Mouse (Mus musculus): ENCODE measurements around the gene Spdef. TPM values are rescaled to one million over a fixed set of nuclear protein-coding genes. Genes with fewer than 3 reads are reported as not detected.

Gene Spdef
- polyA plus RNA-seq, 1 experiment from 2014 or later = 0.13 TPM

- Histone ChIP-seq H3K36me3 (no peaks in the 10 kb centered on the region), H3K4me3 (no peak overlapping the region), H3K4me1 (replicated peaks) (peaks cover 21% of the 10 kb centered on the region), H3K27me3 (ENCODE audit: insufficient read depth, poor library complexity, severe bottlenecking) (peaks cover 26% of the 10 kb centered on the region), H3K9me3 (peaks cover 14% of the 10 kb centered on the region), H3K27ac (no peak overlapping the region)
- DNase-seq (ENCODE audit: low spot score) = no peak
- 87% methylated on average over 17 of the region's 17 CpGs for WGBS
Observed at GRCm38 (mm10) chr17:27699641-27700244, 29.0 kb downstream of the Spdef start.

DNA sequence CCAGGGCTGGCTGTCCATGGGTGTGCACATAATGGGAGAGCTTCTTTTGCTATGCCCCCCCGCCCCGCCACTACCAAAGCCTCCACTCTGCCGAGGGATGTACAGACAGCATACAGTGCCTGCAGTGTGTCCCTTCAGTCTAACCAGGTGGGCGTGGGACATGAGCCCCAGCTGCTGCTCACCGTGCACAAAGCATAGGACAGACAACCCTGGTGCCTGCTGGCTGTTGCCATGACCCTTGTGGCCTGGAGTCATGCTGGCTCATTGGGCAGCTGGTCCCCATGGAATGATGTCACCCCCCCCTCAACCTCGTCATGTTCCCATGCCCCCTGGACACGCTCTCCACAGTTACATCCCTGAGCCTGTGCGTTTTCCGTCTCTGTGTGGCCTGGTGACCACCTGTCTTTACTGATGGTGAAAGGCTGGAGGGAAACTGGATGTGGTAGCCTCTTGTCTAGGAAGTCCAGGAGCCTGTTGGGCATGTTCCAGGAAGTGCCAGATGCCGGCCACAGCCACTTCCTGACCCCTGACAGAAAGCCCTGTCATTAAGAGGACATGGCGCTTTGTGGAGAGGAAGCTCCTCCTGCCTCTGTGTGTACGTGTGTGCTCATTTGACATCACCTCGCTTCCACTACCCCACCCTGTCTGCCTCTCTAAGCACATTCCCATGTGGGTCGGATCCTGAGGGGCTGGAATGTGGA, 37.6 kb downstream of the Spdef start:
- 0 out of 2 replicates have a peak overlapping the region, but pooled peaks have one; percentile 19 for H3K27ac ChIP-seq
- H3K36me3 ChIP-seq = no peaks in the 10 kb centered on the region
- H3K27me3 ChIP-seq (ENCODE audit: insufficient read depth, poor library complexity, severe bottlenecking) = peaks cover 24% of the 10 kb centered on the region
- H3K4me3 ChIP-seq = no peak overlapping the region
- H3K9me3 ChIP-seq = no peaks in the 10 kb centered on the region; the same call in 1 of the 2 replicates
- WGBS = 70% methylated on average over 14 of the region's 14 CpGs
- peaks cover 36% of the 10 kb centered on the region for H3K4me1 ChIP-seq (replicated peaks)
- no peak for DNase-seq (ENCODE audit: low spot score)

GRCm38 (mm10) chr17:27686395-27686794, 42.4 kb downstream of the Spdef start:
- Histone ChIP-seq H3K27ac (peak overlapping the region; percentile 81), H3K9me3 (no peaks in the 10 kb centered on the region; the same call in 1 of the 2 replicates), H3K27me3 (ENCODE audit: insufficient read depth, poor library complexity, severe bottlenecking) (peaks cover 59% of the 10 kb centered on the region), H3K4me1 (replicated peaks) (peaks cover 50% of the 10 kb centered on the region), H3K36me3 (no peaks in the 10 kb centered on the region), H3K4me3 (peak overlapping the region; percentile 64)
- WGBS = 34% methylated on average over 5 of the region's 5 CpGs
- no peak for DNase-seq (ENCODE audit: low spot score)

DNA sequence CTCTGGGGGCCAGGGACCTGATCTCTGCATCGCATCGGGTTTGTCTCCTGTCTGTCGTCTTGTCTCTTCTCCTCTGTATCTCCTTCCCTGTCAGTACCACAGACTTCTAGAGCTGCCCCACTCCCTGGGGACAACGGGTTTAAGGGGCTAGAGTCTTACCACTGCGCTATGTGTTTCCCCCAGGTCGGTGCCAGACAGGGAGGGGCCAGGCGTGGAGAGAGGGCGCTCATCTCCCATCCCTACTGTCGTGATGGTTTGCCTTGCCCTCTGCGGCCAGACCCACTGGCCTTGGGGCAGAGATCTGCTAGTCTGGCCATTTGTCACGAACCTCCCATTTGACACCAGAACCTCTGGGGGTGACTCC, 43.2 kb downstream of the Spdef start:
- 2% methylated on average over 11 of the region's 11 CpGs for WGBS
- Histone ChIP-seq H3K27me3 (ENCODE audit: insufficient read depth, poor library complexity, severe bottlenecking) (peaks cover 59% of the 10 kb centered on the region), H3K4me3 (peak overlapping the region; percentile 64), H3K4me1 (replicated peaks) (peaks cover 42% of the 10 kb centered on the region), H3K9me3 (no peaks in the 10 kb centered on the region), H3K36me3 (no peaks in the 10 kb centered on the region), H3K27ac (peak overlapping the region; percentile 81)
- DNase-seq (ENCODE audit: low spot score) = no peak

DNA sequence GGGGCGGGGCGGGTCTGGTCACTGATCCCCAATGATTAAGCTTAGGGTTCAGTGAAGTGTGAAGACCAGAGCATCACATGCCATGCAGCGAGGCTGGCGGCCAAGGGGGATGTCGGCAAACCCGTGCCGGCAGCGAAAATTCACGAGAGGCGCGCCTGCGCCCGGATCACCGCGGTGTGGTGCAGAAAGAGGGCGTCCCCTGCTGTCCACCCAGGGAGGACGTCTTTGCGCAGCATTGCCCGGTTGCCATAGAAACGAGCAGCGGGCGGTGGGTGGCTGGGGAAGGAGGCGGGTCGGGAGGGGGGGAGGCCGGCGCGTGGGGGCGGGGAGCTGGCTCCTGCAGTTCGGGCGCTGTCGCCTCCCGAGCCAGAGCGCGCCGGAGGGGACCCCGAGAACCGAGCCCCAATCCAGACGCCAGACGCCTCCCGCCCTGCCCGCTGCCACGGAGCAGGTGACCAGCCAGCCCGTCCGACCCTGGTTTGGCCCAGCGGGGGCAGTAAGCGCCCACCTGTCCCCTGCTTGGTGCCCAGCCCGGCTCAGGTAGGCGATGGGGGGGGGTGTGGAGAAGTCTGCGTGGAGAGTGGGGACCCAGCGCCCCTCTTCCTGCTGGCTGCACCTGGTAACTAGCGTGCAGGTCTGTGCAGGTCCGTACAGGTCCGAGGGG, 43.7 kb downstream of the Spdef start:
- Histone ChIP-seq H3K4me1 (replicated peaks) (peaks cover 43% of the 10 kb centered on the region), H3K4me3 (peak overlapping the region; percentile 64), H3K27me3 (ENCODE audit: insufficient read depth, poor library complexity, severe bottlenecking) (peaks cover 59% of the 10 kb centered on the region), H3K27ac (peak overlapping the region; percentile 81), H3K9me3 (no peaks in the 10 kb centered on the region), H3K36me3 (no peaks in the 10 kb centered on the region)
- WGBS = under 1% methylated on average over 47 of the region's 53 CpGs
- peak; percentile 82 for DNase-seq (ENCODE audit: low spot score)

DNA sequence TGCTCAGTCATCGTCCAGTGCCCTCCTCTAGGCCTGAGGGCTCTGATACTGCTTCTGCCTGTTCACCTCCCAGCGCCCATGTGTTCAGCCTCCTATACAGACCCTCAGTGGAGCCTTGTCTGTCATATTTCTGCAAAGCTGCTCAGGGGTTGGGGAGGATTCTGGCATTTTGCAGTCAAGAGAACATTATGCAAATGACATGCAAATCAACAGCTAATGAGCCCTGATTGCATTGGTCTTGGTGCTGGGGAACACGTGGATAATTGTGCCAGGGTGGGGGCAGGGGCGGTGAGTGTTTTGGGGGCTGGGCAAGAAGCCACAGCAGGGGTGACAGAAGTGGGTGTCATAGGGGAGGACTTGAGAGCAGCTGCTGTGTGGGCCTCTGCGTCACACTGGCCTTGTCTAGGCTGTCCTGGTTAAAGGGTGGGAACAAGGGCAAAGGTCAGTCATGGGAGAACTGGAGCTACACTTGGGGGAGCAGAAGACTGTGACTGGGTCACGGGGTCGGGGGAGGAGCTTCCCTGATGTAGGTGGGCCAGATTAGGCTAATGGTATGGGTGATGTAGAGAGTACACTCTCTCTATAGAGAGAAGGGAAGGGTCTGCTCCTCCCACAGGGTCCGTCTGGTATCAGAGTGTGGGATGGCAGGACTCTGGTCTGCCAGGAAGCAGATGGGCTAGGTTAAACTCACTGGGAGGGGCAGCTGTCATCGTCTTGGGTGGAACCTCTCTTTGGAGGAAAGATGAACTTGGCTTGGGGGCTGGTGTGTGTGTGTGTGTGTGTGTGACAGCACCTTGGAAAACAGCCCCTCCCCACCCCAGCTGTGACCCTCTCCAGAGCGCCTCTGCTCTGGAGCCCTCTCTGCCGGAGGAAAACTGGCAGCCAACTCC, 49.6 kb downstream of the Spdef start:
- Histone ChIP-seq H3K9me3 (no peaks in the 10 kb centered on the region), H3K4me1 (replicated peaks) (peaks cover 19% of the 10 kb centered on the region), H3K27ac (peak overlapping the region; percentile 19), H3K27me3 (ENCODE audit: insufficient read depth, poor library complexity, severe bottlenecking) (peaks cover 15% of the 10 kb centered on the region), H3K36me3 (no peaks in the 10 kb centered on the region), H3K4me3 (no peak overlapping the region)
- 40% methylated on average over 11 of the region's 11 CpGs for WGBS
- peak; percentile 51 for DNase-seq (ENCODE audit: low spot score)

DNA sequence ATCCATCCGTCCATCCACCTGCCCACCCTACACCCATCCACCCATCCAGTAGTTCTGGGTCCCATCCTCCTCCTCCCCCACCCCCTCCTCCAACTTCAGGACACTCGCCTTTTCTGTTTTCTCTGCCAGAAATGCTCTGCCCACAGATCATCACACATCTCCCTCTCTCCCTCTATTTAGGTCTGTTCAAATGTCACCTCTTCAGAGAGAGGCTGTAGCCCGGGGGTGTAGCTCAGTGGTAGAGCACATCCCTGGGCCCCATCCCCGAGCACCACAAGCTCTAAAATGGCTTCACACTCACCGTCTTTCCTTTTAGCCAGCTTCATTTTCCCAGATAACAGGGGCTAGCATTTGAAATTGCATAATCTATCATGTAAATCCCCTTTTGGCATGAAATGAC, 51.0 kb downstream of the Spdef start:
- H3K27ac ChIP-seq = no peak overlapping the region
- peaks cover 19% of the 10 kb centered on the region for H3K4me1 ChIP-seq (replicated peaks)
- WGBS = 84% methylated on average over 5 of the region's 5 CpGs
- 0 out of 2 replicates have a peak, but pooled peaks cover under 1% of the 10 kb centered on the region for H3K27me3 ChIP-seq (ENCODE audit: insufficient read depth, poor library complexity, severe bottlenecking)
- no peaks in the 10 kb centered on the region for H3K9me3 ChIP-seq
- no peaks in the 10 kb centered on the region for H3K36me3 ChIP-seq
- no peak for DNase-seq (ENCODE audit: low spot score)
- H3K4me3 ChIP-seq = no peak overlapping the region

DNA sequence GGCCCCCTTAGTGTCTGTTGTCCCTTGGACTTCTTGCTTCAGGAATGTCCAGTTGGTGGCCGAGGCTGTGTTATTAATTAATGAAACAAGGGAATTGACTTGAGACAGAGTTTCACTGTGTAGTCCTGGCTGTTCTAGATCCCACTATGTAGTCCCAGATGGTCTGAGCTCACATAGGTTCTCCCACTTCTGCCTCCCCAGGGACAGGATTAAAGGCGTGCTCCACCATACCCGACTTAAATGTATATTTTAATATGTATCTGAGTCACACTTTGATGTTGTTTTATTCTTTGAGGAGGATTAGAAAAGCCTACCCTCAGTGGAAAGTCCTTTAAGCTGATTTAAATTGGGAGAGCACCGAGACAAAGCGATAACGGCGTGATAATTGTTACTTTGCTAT, 52.5 kb downstream of the Spdef start:
- no peak for DNase-seq (ENCODE audit: low spot score)
- H3K27me3 ChIP-seq (ENCODE audit: insufficient read depth, poor library complexity, severe bottlenecking) = no peaks in the 10 kb centered on the region
- H3K9me3 ChIP-seq = no peaks in the 10 kb centered on the region
- no peak overlapping the region for H3K4me3 ChIP-seq
- WGBS = 80% methylated on average over 7 of the region's 7 CpGs
- peaks cover 19% of the 10 kb centered on the region for H3K4me1 ChIP-seq (replicated peaks)
- H3K36me3 ChIP-seq = no peaks in the 10 kb centered on the region
- H3K27ac ChIP-seq = no peak overlapping the region

GRCm38 (mm10) chr17:27675453-27675852, 53.3 kb downstream of the Spdef start:
- no peaks in the 10 kb centered on the region for H3K36me3 ChIP-seq
- no peak overlapping the region for H3K4me3 ChIP-seq
- H3K4me1 ChIP-seq (replicated peaks) = peaks cover 19% of the 10 kb centered on the region
- H3K27ac ChIP-seq = no peak overlapping the region
- H3K9me3 ChIP-seq = no peaks in the 10 kb centered on the region
- no peaks in the 10 kb centered on the region for H3K27me3 ChIP-seq (ENCODE audit: insufficient read depth, poor library complexity, severe bottlenecking)
- no peak for DNase-seq (ENCODE audit: low spot score)
- 68% methylated on average over 9 of the region's 9 CpGs for WGBS

DNA sequence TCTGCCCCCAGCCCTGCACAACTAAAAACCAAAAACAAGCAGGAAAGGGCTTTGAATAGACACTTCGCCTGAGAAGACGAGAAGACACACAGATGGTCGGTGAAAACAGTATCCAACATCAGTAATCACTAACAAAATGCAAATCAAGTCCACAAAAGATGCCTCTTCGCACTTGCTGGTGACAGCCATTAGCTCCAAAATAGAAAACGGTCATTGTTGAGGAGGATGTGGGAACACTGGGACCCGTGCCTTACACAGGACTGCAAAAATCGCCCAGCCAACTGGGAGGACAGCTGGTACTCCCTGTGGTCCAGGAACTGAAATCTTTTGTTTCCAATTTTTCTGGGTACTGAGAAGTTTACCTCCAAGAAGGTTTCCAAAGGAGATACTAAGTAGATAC, 54.8 kb downstream of the Spdef start:
- DNase-seq (ENCODE audit: low spot score) = no peak
- peaks cover 4% of the 10 kb centered on the region for H3K4me1 ChIP-seq (replicated peaks)
- H3K27ac ChIP-seq = no peak overlapping the region
- no peaks in the 10 kb centered on the region for H3K9me3 ChIP-seq
- 75% methylated on average over 7 of the region's 7 CpGs for WGBS
- H3K36me3 ChIP-seq = no peaks in the 10 kb centered on the region
- H3K27me3 ChIP-seq (ENCODE audit: insufficient read depth, poor library complexity, severe bottlenecking) = no peaks in the 10 kb centered on the region
- no peak overlapping the region for H3K4me3 ChIP-seq

GRCm38 (mm10) chr17:27671720-27672119, 57.0 kb downstream of the Spdef start:
- no peak overlapping the region for H3K4me3 ChIP-seq
- no peaks in the 10 kb centered on the region for H3K36me3 ChIP-seq
- WGBS = 86% methylated on average over 6 of the region's 6 CpGs
- H3K9me3 ChIP-seq = no peaks in the 10 kb centered on the region
- H3K27me3 ChIP-seq (ENCODE audit: insufficient read depth, poor library complexity, severe bottlenecking) = no peaks in the 10 kb centered on the region
- H3K4me1 ChIP-seq (replicated peaks) = no peaks in the 10 kb centered on the region; the same call in 1 of the 2 replicates
- H3K27ac ChIP-seq = no peak overlapping the region
- DNase-seq (ENCODE audit: low spot score) = no peak

Data from hindbrain, embryonic 10.5 days (tissue).